Mouse (Mus musculus): ENCODE data around the gene Spam1.

The Spam1 gene

DNA sequence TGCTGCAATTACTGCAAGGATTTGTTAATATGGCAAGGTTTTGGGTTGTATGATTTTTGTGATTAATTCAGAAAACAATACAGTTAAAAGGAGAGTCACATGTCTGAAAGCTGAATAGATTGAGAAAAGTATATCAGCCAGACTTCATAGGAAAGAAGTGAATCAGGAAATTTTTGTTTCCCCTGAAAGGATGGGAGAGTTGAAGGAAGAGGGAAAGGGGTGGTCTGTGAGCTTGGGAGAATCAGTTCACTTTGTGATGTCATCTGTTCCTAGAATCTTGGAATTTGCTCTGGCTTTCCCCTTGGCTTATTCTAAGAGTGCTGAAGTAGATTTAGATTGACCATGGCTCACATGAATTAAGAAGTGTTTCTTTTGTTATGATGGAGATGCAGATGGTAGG lies at the start of gene Spam1:
Gene Spam1, plus strand, starts transcription at position 301 of the 400 bp plus-strand sequence.
- DNase-seq: no peak

DNA sequence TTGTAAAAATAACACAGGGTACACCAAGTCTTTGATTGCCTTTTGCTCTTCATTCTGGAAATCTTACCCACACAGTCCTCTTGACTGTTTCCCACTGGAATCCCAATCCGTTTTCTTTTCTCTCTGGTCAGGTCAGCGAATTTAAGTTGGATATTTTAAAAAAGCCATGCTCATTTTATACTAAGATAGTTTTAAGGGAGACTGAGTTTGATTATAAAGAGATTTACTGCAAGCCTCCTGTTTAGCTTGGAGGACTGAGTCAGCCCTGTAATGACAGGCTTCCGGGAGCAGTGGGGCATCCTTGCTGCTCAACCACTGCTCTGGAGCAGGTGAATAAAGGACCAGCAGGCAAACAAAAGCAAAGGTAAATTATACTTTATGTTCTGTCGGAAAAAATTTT lies 43.0 kb upstream of the Spam1 start, which contains the start of gene Hyal4:
Gene Hyal4, plus strand, starts transcription at position 301 of the 400 bp plus-strand sequence.
- DNase-seq: no peak

DNA sequence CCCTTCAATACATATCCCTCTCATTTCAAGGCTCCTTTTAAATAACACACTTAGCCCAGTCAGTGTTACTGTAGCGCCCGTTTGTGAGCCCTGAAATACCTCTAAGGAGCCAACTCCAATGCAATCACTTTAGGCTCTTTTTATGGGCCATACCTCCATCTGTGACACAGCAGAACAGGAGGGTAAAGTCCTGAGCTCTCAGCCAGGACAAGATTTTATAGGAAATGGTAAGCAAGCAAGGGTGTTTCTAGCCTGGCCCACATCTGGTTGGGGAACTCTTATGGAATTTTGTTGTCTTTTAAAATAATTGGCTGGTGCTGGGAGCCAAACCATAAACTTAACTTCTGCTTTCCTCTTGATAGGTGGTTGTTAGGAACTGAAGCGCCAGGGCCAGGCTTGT lies 31.7 kb upstream of the Spam1 start:
- no peak for DNase-seq

DNA sequence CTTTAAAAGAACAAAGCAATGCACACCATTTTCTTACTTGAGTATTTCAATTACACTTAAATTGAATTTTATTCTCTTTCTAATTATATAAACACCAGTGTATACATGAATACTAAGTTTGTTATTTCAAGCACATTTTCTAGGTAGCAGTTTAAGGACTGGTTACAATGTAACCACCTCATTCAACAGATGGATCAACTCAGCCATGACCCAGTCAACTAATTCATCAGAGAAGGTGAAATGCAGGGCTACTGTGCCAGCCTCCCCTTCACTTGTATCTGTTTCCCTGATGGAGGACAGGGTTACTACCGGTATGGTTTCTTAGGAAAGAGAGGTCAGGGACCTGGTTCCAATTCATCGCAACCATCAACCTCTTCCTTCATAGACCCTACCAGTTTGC lies 24.7 kb upstream of the Spam1 start:
- DNase-seq: no peak

DNA sequence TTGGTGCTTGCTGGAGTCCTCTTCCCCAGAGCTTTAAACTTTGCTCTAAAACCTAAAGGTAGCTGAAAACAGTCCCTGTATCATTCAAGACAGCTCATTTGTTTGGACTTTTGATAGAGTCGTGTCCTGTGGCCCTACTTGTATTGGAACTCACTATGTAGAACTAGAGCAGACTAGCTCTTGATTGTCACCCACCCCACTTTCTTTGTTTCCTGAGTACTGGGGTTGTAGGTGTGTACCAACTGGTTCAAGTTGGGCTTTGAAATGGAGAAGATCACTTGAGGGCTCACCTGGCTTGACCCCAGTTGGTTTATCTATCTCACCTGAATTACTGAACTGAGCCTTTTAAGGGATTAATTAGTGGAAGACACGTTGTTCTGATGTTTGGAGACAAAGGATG lies 11.8 kb upstream of the Spam1 start:
- DNase-seq: no peak

DNA sequence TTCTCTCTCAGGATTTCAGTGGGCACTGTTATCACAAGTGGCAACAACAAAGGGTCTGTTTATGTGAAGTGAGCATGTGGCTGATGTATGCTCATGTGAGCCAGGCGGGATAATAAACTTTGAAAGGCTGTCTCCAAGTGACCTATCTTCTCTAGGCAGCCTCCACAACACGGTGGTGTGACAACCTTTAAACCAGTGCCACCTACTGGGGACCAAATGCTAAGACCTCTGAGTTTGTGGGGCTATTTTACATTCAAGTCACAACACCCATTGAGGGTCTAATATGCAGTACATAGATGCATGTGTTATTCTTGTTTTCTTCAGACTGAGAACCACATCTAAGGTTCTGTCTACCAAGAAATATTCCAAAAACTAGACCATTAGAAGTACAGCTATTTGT lies 31.1 kb downstream of the Spam1 start:
- DNase-seq: no peak
